Mouse (Mus musculus): ENCODE measurements around the gene Rhox8. TPM values are rescaled to one million over a fixed set of nuclear protein-coding genes. Genes with fewer than 3 reads are reported as not detected.

Rhox8 gene
- polyA plus RNA-seq, 1 experiment from 2014 or later, result not detected

Other genes starting within 250 kb of the Rhox8 start
- gene Rhox2g, start 235.5 kb downstream of the Rhox8 start, polyA plus RNA-seq (2015; fragmentation: Nextera tagmentation; extraction: Ambion mirVana), result not detected in 2 replicates
- not detected in 2 replicates for gene Rhox4g, start 227.6 kb downstream of the Rhox8 start, polyA plus RNA-seq (2015; fragmentation: Nextera tagmentation; extraction: Ambion mirVana)
- not detected in 2 replicates for gene Rhox3h, start 210.2 kb downstream of the Rhox8 start, polyA plus RNA-seq (2015; fragmentation: Nextera tagmentation; extraction: Ambion mirVana)
- gene Rhox2h, start 205.7 kb downstream of the Rhox8 start, polyA plus RNA-seq (2015; fragmentation: Nextera tagmentation; extraction: Ambion mirVana), result not detected in 2 replicates
- gene Rhox5, start 74.1 kb downstream of the Rhox8 start, polyA plus RNA-seq (2015; fragmentation: Nextera tagmentation; extraction: Ambion mirVana), result 0.70 TPM in 1 of 2 replicates, not detected in the other
- gene Rhox6, start 52.0 kb downstream of the Rhox8 start, polyA plus RNA-seq (2015; fragmentation: Nextera tagmentation; extraction: Ambion mirVana), result not detected in 2 replicates
- not detected in 2 replicates for gene Rhox7a, start 47.3 kb downstream of the Rhox8 start, polyA plus RNA-seq (2015; fragmentation: Nextera tagmentation; extraction: Ambion mirVana)
- not detected in 2 replicates for gene Rhox7b, start 18.3 kb upstream of the Rhox8 start, polyA plus RNA-seq (2015; fragmentation: Nextera tagmentation; extraction: Ambion mirVana)
- not detected in 2 replicates for gene Rhox9, start 22.8 kb upstream of the Rhox8 start, polyA plus RNA-seq (2015; fragmentation: Nextera tagmentation; extraction: Ambion mirVana)
- not detected in 2 replicates for gene Btg1-ps1, start 139.9 kb upstream of the Rhox8 start, polyA plus RNA-seq (2015; fragmentation: Nextera tagmentation; extraction: Ambion mirVana)
- not detected in 2 replicates for gene Btg1-ps2, start 164.2 kb upstream of the Rhox8 start, polyA plus RNA-seq (2015; fragmentation: Nextera tagmentation; extraction: Ambion mirVana)
- gene Rhox10, start 187.5 kb upstream of the Rhox8 start, polyA plus RNA-seq (2015; fragmentation: Nextera tagmentation; extraction: Ambion mirVana), result not detected in 2 replicates
- not detected in 2 replicates for gene Rhox11, start 206.2 kb upstream of the Rhox8 start, polyA plus RNA-seq (2015; fragmentation: Nextera tagmentation; extraction: Ambion mirVana)
- not detected in 2 replicates for gene Rhox12, start 232.0 kb upstream of the Rhox8 start, polyA plus RNA-seq (2015; fragmentation: Nextera tagmentation; extraction: Ambion mirVana)
- not detected in 2 replicates for gene Rhox13, start 242.3 kb upstream of the Rhox8 start, polyA plus RNA-seq (2015; fragmentation: Nextera tagmentation; extraction: Ambion mirVana)